Mouse (Mus musculus) C2C12 (cell line): ENCODE measurements around the gene Megf8. TPM values are rescaled to one million over a fixed set of nuclear protein-coding genes. Genes with fewer than 3 reads are reported as not detected.

Experiments
- H3K27me3 ChIP-seq: one replicate; pipeline ENCODE4 v1.6.1; 2011; ENCODE audit not compliant: control insufficient read depth, insufficient read depth, insufficient read length
- H3K36me3 ChIP-seq: one replicate; pipeline ENCODE4 v1.6.1; 2011; ENCODE audit not compliant: control insufficient read depth, insufficient read depth
- H3K4me3 ChIP-seq: one replicate; pipeline ENCODE4 v1.5.1; 2011; ENCODE audit warnings: mild to moderate bottlenecking, control low read depth; ENCODE audit not compliant: poor library complexity, insufficient read depth, severe bottlenecking
- H3K79me2 ChIP-seq: one replicate; pipeline ENCODE4 v1.6.1; 2011; ENCODE audit not compliant: control insufficient read depth, insufficient read depth
- H3K79me3 ChIP-seq: one replicate; pipeline ENCODE4 v1.6.1; 2011; ENCODE audit warnings: low read depth, control low read depth
- H3ac ChIP-seq: one replicate; pipeline ENCODE3; 2011; ENCODE audit warnings: low read depth; ENCODE audit not compliant: control insufficient read depth, insufficient read length
- CEBPB ChIP-seq: IDR thresholded peaks from one replicate; pipeline ENCODE4 v1.6.1; 2011; ENCODE audit warnings: low read depth, mild to moderate bottlenecking, control low read depth, moderate library complexity
- CTCF ChIP-seq: IDR thresholded peaks from one replicate; pipeline ENCODE4 v1.5.1; 2011; ENCODE audit not compliant: control insufficient read depth, insufficient read depth, insufficient read length
- FOSL1 ChIP-seq: IDR thresholded peaks from one replicate; pipeline ENCODE4 v1.8.0; 2011; ENCODE audit warnings: mild to moderate bottlenecking, low read length; ENCODE audit not compliant: poor library complexity, insufficient read depth, severe bottlenecking
- MAX ChIP-seq: IDR thresholded peaks from one replicate; pipeline ENCODE4 v1.6.1; 2011; ENCODE audit warnings: mild to moderate bottlenecking, control low read depth
- MYOD1 ChIP-seq: IDR thresholded peaks from one replicate; pipeline ENCODE4 v1.6.1; 2011; ENCODE audit warnings: low read depth; ENCODE audit not compliant: control insufficient read depth, insufficient read length
- MYOG ChIP-seq: IDR thresholded peaks from one replicate; pipeline ENCODE4 v1.6.1; 2011; ENCODE audit not compliant: control insufficient read depth, insufficient read length; ENCODE audit errors: extremely low read depth
- USF1 ChIP-seq: IDR thresholded peaks from one replicate; pipeline ENCODE4 v1.6.1; 2011; ENCODE audit warnings: low read depth, mild to moderate bottlenecking, control low read depth, moderate library complexity
- polyA plus RNA-seq: library from polyadenylated mRNA; unstranded; fragments of >200 nt; fragmentation: generic; extraction: Trizol; gene quantifications from one replicate; pipeline ENCODE4 v1.2.1, GENCODE M21; 2012; ENCODE audit warnings: missing spikeins

Megf8 gene
- polyA plus RNA-seq, 1 experiment, result 31.9 TPM

DNA sequence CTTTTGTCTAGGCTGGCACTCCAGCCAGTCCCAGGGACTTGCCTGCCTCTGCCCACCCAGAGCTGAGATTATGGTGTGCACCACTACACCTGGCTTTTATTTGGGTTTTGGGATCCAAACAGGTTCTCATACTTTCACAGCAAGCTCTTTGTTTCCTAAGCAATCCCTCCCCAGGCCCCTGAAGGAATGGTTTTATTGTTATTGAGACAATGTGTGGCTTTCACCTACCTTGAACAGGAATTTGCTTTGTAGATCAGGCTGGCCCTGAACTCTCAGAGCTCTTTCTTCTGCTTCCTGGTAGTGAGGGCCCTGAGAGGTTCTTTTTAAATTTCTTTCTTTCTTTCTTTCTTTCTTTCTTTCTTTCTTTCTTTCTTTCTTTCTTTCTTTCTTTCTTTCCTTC lies 65.6 kb downstream of the Megf8 start:
- H3K36me3 ChIP-seq, result peaks cover 5% of the 10 kb centered on the region
- no peak overlapping the region for H3K4me3 ChIP-seq
- H3ac ChIP-seq, result no peak overlapping the region

GRCm38 (mm10) chr7:25383385-25383784 lies 66.4 kb downstream of the Megf8 start:
- no peaks in the 10 kb centered on the region for H3K79me3 ChIP-seq
- TF ChIP-seq MAX (no peak), USF1 (no peak), FOSL1 (no peak), CTCF (no peak), MYOG (no peak), MYOD1 (no peak), CEBPB (no peak)
- peaks cover 5% of the 10 kb centered on the region for H3K36me3 ChIP-seq
- H3K79me2 ChIP-seq, result no peaks in the 10 kb centered on the region
- no peaks in the 10 kb centered on the region for H3K27me3 ChIP-seq
- no peak overlapping the region for H3ac ChIP-seq
- H3K4me3 ChIP-seq, result no peak overlapping the region

More for the DNA sequence above, 65.6 kb downstream of the Megf8 start:
- TF ChIP-seq CEBPB (no peak), USF1 (no peak), MAX (no peak), CTCF (no peak), FOSL1 (no peak), MYOG (no peak), MYOD1 (no peak)
- no peaks in the 10 kb centered on the region for H3K27me3 ChIP-seq
- no peaks in the 10 kb centered on the region for H3K79me2 ChIP-seq
- H3K79me3 ChIP-seq, result no peaks in the 10 kb centered on the region

- H3K36me3 ChIP-seq, result peaks cover 5% of the 10 kb centered on the region
These were observed 66.9 kb downstream of the Megf8 start for GRCm38 (mm10) chr7:25383891-25384290.

DNA sequence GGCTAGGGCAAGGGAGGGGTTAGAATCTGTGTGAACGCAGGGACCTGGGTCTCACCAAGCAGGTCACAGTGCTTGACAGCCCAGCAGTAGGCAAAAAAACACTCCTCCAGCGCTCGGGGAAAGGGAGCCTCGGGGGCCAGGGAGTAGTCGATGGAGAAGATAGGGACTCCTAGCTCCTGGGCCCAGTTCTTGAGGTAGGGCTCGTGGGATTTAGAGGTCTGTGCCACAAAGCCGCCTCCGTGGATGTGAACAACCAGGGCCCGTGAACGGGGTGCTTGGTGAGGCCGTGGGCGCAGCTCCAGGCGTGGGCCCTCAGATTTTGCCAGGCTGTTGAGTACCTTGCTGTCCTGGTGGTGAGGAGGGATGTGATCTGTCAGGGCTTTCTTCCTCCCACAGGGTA lies 67.4 kb downstream of the Megf8 start:
- Histone ChIP-seq H3K79me3 (no peaks in the 10 kb centered on the region), H3K27me3 (no peaks in the 10 kb centered on the region), H3K79me2 (no peaks in the 10 kb centered on the region), H3K4me3 (no peak overlapping the region), H3K36me3 (peaks cover 5% of the 10 kb centered on the region), H3ac (no peak overlapping the region)
- TF ChIP-seq MAX, result no peak
- no peak for TF ChIP-seq MYOD1
- TF ChIP-seq CTCF, result no peak

More at GRCm38 (mm10) chr7:25383891-25384290, 66.9 kb downstream of the Megf8 start:
- TF ChIP-seq MAX, result no peak
- no peak for TF ChIP-seq CEBPB
- TF ChIP-seq USF1, result no peak
- TF ChIP-seq FOSL1, result no peak
- TF ChIP-seq MYOG, result no peak
- no peak for TF ChIP-seq CTCF
- TF ChIP-seq MYOD1, result no peak
- H3K79me3 ChIP-seq, result no peaks in the 10 kb centered on the region
- no peak overlapping the region for H3ac ChIP-seq
- no peak overlapping the region for H3K4me3 ChIP-seq
- no peaks in the 10 kb centered on the region for H3K27me3 ChIP-seq
- H3K79me2 ChIP-seq, result no peaks in the 10 kb centered on the region

DNA sequence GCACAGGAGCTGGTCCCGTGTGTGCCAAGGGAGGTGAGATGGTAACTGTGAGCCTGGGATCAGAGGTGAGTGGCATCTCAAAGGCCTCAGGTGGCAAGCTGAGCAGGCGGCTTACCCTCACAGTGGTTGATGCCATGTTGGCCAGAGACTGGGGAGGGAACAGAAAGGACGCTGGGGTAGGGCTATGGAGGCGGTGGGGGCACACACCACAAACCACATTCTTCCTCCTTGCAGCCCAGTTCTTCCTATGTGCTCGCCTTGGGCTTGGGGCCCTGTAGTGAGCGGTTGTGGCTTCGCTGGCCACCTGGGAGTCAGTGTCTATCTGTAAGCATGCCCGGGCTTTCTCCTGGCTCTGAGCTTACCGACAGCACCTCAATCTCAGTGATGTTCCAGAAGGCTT lies 67.9 kb downstream of the Megf8 start:
- peaks cover 5% of the 10 kb centered on the region for H3K36me3 ChIP-seq
- H3K4me3 ChIP-seq, result no peak overlapping the region
- H3K79me3 ChIP-seq, result no peaks in the 10 kb centered on the region
- H3K79me2 ChIP-seq, result no peaks in the 10 kb centered on the region
- no peak for TF ChIP-seq USF1
- no peak for TF ChIP-seq CTCF
- TF ChIP-seq CEBPB, result no peak
- no peak for TF ChIP-seq MYOG
- no peak for TF ChIP-seq MAX
- no peak for TF ChIP-seq MYOD1
- no peak for TF ChIP-seq FOSL1
- H3ac ChIP-seq, result no peak overlapping the region
- H3K27me3 ChIP-seq, result no peaks in the 10 kb centered on the region

GRCm38 (mm10) chr7:25385259-25385658 lies 68.3 kb downstream of the Megf8 start:
- Histone ChIP-seq H3K36me3 (peaks cover 5% of the 10 kb centered on the region), H3K79me2 (no peaks in the 10 kb centered on the region), H3K79me3 (no peaks in the 10 kb centered on the region), H3ac (no peak overlapping the region), H3K27me3 (no peaks in the 10 kb centered on the region), H3K4me3 (no peak overlapping the region)
- no peak for TF ChIP-seq USF1
- TF ChIP-seq MAX, result no peak
- no peak for TF ChIP-seq MYOG
- TF ChIP-seq CEBPB, result no peak
- no peak for TF ChIP-seq CTCF
- no peak for TF ChIP-seq FOSL1
